Mouse (Mus musculus): ENCODE data around the gene Pidd1.

- no peak for TF ChIP-seq CTCF (IDR thresholded peaks at IDR 0.05; ENCODE audit: control insufficient read depth, insufficient read depth, insufficient replicate concordance, low read depth, low read length)
- TF ChIP-seq POLR2A (IDR thresholded peaks at IDR 0.05; ENCODE audit: control insufficient read depth, low read depth, low read length) = no peak
These were observed 39.4 kb upstream of the Pidd1 start for GRCm38 (mm10) chr7:141483114-141483653.

All from testis, adult 2 months (tissue).